Mouse (Mus musculus): ENCODE results near the gene Itih2.

DNA sequence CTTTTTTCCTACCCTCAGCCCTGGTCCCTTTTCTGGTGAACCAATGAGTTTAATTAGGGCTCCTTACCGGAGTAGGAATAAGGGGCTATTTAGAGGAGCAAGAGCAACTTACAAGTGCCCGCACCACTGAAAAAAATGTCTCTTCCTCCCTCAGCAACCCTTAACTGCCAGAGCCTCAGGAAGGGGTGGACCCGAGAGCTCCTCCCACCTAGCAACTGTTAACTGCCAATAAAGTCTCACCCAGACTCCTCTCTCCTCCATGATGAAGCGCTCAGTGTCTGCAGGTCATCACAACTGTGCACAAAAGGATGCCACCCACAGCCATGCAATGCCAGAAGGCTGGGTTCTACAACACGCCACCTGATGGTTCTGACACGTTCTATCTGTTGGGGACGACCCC is 59.4 kb downstream of the Itih2 start:
- no peak for TF ChIP-seq CTCF (IDR thresholded peaks at IDR 0.05; ENCODE audit: low read depth)
- TF ChIP-seq EP300 (IDR thresholded peaks at IDR 0.05; ENCODE audit: low read depth): no peak
